Mouse (Mus musculus) forebrain, embryonic 15.5 days (tissue): ENCODE measurements around the gene Trappc10. TPM values are rescaled to one million over a fixed set of nuclear protein-coding genes. Genes with fewer than 3 reads are reported as not detected.
A peak's percentile ranks its signal among the peaks of the same experiment; 100 is the strongest.

Experiments used
- ATAC-seq: fragments of 200-750 bp; cut with Nextera tagmentation; replicated peaks from 2 replicates; pipeline ENCODE4 v1.8.0; 2017; ENCODE audit warnings: mild to moderate bottlenecking, moderate TSS enrichment, moderate library complexity
- H3K27ac ChIP-seq: fragments of 300-500 bp; sonication (generic); replicated peaks from 2 replicates; pipeline ENCODE4 v1.5.1; 2015; ENCODE audit warnings: mild to moderate bottlenecking, inconsistent platforms
- H3K27me3 ChIP-seq: fragments of 300-500 bp; sonication (generic); 2 replicates; pipeline ENCODE4 v1.6.1; 2015; ENCODE audit warnings: inconsistent platforms
- H3K36me3 ChIP-seq: fragments of 300-500 bp; sonication (generic); 2 replicates; pipeline ENCODE4 v1.6.1; 2015; ENCODE audit warnings: mild to moderate bottlenecking, inconsistent platforms
- H3K4me1 ChIP-seq: fragments of 300-500 bp; sonication (generic); 2 replicates; pipeline ENCODE4 v1.6.1; 2015; ENCODE audit warnings: inconsistent platforms
- H3K4me2 ChIP-seq: fragments of 300-500 bp; sonication (generic); replicated peaks from 2 replicates; pipeline ENCODE4 v1.6.1; 2015; ENCODE audit warnings: mild to moderate bottlenecking, inconsistent platforms
- H3K4me3 ChIP-seq: fragments of 300-500 bp; sonication (generic); 2 replicates; pipeline ENCODE4 v1.5.1; 2015; ENCODE audit warnings: mild to moderate bottlenecking, inconsistent platforms
- H3K9ac ChIP-seq: fragments of 300-500 bp; sonication (generic); replicated peaks from 2 replicates; pipeline ENCODE4 v1.6.1; 2015; ENCODE audit warnings: mild to moderate bottlenecking, inconsistent platforms
- H3K9me3 ChIP-seq: fragments of 300-500 bp; sonication (generic); 2 replicates; pipeline ENCODE4 v1.6.1; 2016; ENCODE audit warnings: inconsistent platforms
- WGBS: fragments of 180-500 bp; shearing (Covaris S2); methylation state at CpG from one replicate; pipeline ENCODE4 v1.1.7; 2015; ENCODE audit warnings: mixed read lengths; 5-methylcytosine and 5-hydroxymethylcytosine counted together
- polyA plus RNA-seq: library from polyadenylated mRNA; unstranded; fragments of >200 nt; fragmentation: Nextera tagmentation; extraction: Ambion mirVana; gene quantifications from 2 replicates; pipeline ENCODE4 v1.2.1, GENCODE M21; 2015

The Trappc10 gene
- polyA plus RNA-seq, 1 experiment from 2014 or later: 27.2 TPM

GRCm38 (mm10) chr10:78247206-78247605 lies 2.8 kb upstream of the Trappc10 start:
- 91% methylated on average over 3 of the region's 3 CpGs for WGBS
- H3K4me1 ChIP-seq: peaks cover 20% of the 10 kb centered on the region
- H3K4me3 ChIP-seq: no peak overlapping the region
- ATAC-seq: no peak
- H3K9ac ChIP-seq: no peak overlapping the region
- H3K4me2 ChIP-seq: no peak overlapping the region
- H3K27ac ChIP-seq: no peak overlapping the region
- H3K27me3 ChIP-seq: no peaks in the 10 kb centered on the region
- H3K9me3 ChIP-seq: no peaks in the 10 kb centered on the region
- no peaks in the 10 kb centered on the region for H3K36me3 ChIP-seq

GRCm38 (mm10) chr10:78246725-78247124 lies 2.3 kb upstream of the Trappc10 start:
- H3K4me3 ChIP-seq: no peak overlapping the region
- no peaks in the 10 kb centered on the region for H3K27me3 ChIP-seq
- H3K9ac ChIP-seq: no peak overlapping the region
- H3K9me3 ChIP-seq: no peaks in the 10 kb centered on the region
- no peaks in the 10 kb centered on the region for H3K36me3 ChIP-seq
- peaks cover 20% of the 10 kb centered on the region for H3K4me1 ChIP-seq
- 85% methylated on average over 4 of the region's 4 CpGs for WGBS
- H3K27ac ChIP-seq: no peak overlapping the region
- ATAC-seq: no peak
- no peak overlapping the region for H3K4me2 ChIP-seq

GRCm38 (mm10) chr10:78245225-78245547 lies 745 bp upstream of the Trappc10 start:
- peak overlapping the region; percentile 87 for H3K4me2 ChIP-seq
- no peaks in the 10 kb centered on the region for H3K36me3 ChIP-seq
- H3K4me1 ChIP-seq: peaks cover 20% of the 10 kb centered on the region
- peak overlapping the region; percentile 78 for H3K9ac ChIP-seq
- peak overlapping the region; percentile 82 for H3K27ac ChIP-seq
- no peaks in the 10 kb centered on the region for H3K27me3 ChIP-seq
- no peaks in the 10 kb centered on the region for H3K9me3 ChIP-seq
- peak overlapping the region; percentile 54 for H3K4me3 ChIP-seq
- WGBS: 19% methylated on average over 7 of the region's 7 CpGs
- peak; percentile 14; the same call in 1 of the 2 replicates for ATAC-seq

GRCm38 (mm10) chr10:78244058-78244437 lies 393 bp downstream of the Trappc10 start:
- H3K27ac ChIP-seq: peak overlapping the region; percentile 82; the same call in 1 of the 2 replicates
- WGBS: under 1% methylated on average over 33 of the region's 33 CpGs
- ATAC-seq: peak; percentile 62

GRCm38 (mm10) chr10:78238926-78239325 lies 5.5 kb downstream of the Trappc10 start:
- Histone ChIP-seq H3K27me3 (no peaks in the 10 kb centered on the region), H3K4me1 (peaks cover 22% of the 10 kb centered on the region), H3K9me3 (no peaks in the 10 kb centered on the region), H3K4me2 (no peak overlapping the region), H3K9ac (no peak overlapping the region), H3K27ac (no peak overlapping the region), H3K36me3 (no peaks in the 10 kb centered on the region), H3K4me3 (no peak overlapping the region)
- 88% methylated on average over 6 of the region's 6 CpGs for WGBS
- no peak for ATAC-seq

More at GRCm38 (mm10) chr10:78244058-78244437, 393 bp downstream of the Trappc10 start:
- peak overlapping the region; percentile 54 for H3K4me3 ChIP-seq
- peak overlapping the region; percentile 87 for H3K4me2 ChIP-seq
- peak overlapping the region; percentile 78 for H3K9ac ChIP-seq
- H3K27me3 ChIP-seq: no peaks in the 10 kb centered on the region
- peaks cover 20% of the 10 kb centered on the region for H3K4me1 ChIP-seq
- no peaks in the 10 kb centered on the region for H3K36me3 ChIP-seq
- no peaks in the 10 kb centered on the region for H3K9me3 ChIP-seq

- no peak for ATAC-seq
- Histone ChIP-seq H3K27me3 (no peaks in the 10 kb centered on the region), H3K9ac (no peak overlapping the region), H3K4me1 (peaks cover 15% of the 10 kb centered on the region), H3K4me3 (no peak overlapping the region), H3K27ac (no peak overlapping the region), H3K36me3 (no peaks in the 10 kb centered on the region), H3K9me3 (no peaks in the 10 kb centered on the region), H3K4me2 (no peak overlapping the region)
- WGBS: 92% methylated on average over 5 of the region's 5 CpGs
Observed at GRCm38 (mm10) chr10:78238297-78238696, 6.1 kb downstream of the Trappc10 start.

GRCm38 (mm10) chr10:78237809-78238208 lies 6.6 kb downstream of the Trappc10 start:
- no peak overlapping the region for H3K4me2 ChIP-seq
- ATAC-seq: no peak
- peaks cover 11% of the 10 kb centered on the region for H3K4me1 ChIP-seq
- no peak overlapping the region for H3K4me3 ChIP-seq
- H3K27me3 ChIP-seq: no peaks in the 10 kb centered on the region
- no peak overlapping the region for H3K9ac ChIP-seq
- 94% methylated on average over 6 of the region's 6 CpGs for WGBS
- no peak overlapping the region for H3K27ac ChIP-seq
- no peaks in the 10 kb centered on the region for H3K36me3 ChIP-seq
- H3K9me3 ChIP-seq: no peaks in the 10 kb centered on the region

- peaks cover 9% of the 10 kb centered on the region for H3K4me1 ChIP-seq
- H3K36me3 ChIP-seq: no peaks in the 10 kb centered on the region
- H3K27me3 ChIP-seq: no peaks in the 10 kb centered on the region
- no peak for ATAC-seq
- H3K9me3 ChIP-seq: no peaks in the 10 kb centered on the region
- WGBS: 82% methylated on average over 8 of the region's 8 CpGs
- no peak overlapping the region for H3K9ac ChIP-seq
- H3K27ac ChIP-seq: no peak overlapping the region
- no peak overlapping the region for H3K4me3 ChIP-seq
- no peak overlapping the region for H3K4me2 ChIP-seq
Observed at GRCm38 (mm10) chr10:78236885-78237629, 7.4 kb downstream of the Trappc10 start.

GRCm38 (mm10) chr10:78233756-78234155 lies 10.7 kb downstream of the Trappc10 start:
- Histone ChIP-seq H3K27me3 (no peaks in the 10 kb centered on the region), H3K4me1 (peaks cover 9% of the 10 kb centered on the region), H3K9me3 (no peaks in the 10 kb centered on the region), H3K9ac (no peak overlapping the region), H3K4me3 (no peak overlapping the region), H3K27ac (no peak overlapping the region), H3K4me2 (no peak overlapping the region), H3K36me3 (peaks cover 8% of the 10 kb centered on the region)
- 86% methylated on average over 6 of the region's 6 CpGs for WGBS
- no peak for ATAC-seq

- Histone ChIP-seq H3K27me3 (no peaks in the 10 kb centered on the region), H3K27ac (0 out of 2 replicates have a peak overlapping the region, but pooled peaks have one; percentile 46), H3K9ac (no peak overlapping the region), H3K36me3 (peaks cover 13% of the 10 kb centered on the region), H3K4me2 (no peak overlapping the region), H3K9me3 (no peaks in the 10 kb centered on the region), H3K4me1 (peaks cover 9% of the 10 kb centered on the region), H3K4me3 (no peak overlapping the region)
- ATAC-seq: no peak
- WGBS: 95% methylated on average over 5 of the region's 5 CpGs
Observed at GRCm38 (mm10) chr10:78233161-78233560, 11.3 kb downstream of the Trappc10 start.

GRCm38 (mm10) chr10:78232301-78232980 lies 12.0 kb downstream of the Trappc10 start:
- Histone ChIP-seq H3K4me1 (peaks cover 9% of the 10 kb centered on the region), H3K9ac (no peak overlapping the region), H3K4me3 (no peak overlapping the region), H3K4me2 (no peak overlapping the region), H3K27me3 (no peaks in the 10 kb centered on the region), H3K9me3 (no peaks in the 10 kb centered on the region), H3K36me3 (peaks cover 18% of the 10 kb centered on the region), H3K27ac (peak overlapping the region; percentile 46; the same call in 1 of the 2 replicates)
- 72% methylated on average over 4 of the region's 4 CpGs for WGBS
- ATAC-seq: peak; percentile 38

GRCm38 (mm10) chr10:78228560-78228928 lies 15.9 kb downstream of the Trappc10 start:
- H3K9ac ChIP-seq: no peak overlapping the region
- H3K27me3 ChIP-seq: no peaks in the 10 kb centered on the region
- peaks cover 26% of the 10 kb centered on the region for H3K36me3 ChIP-seq
- H3K27ac ChIP-seq: no peak overlapping the region
- no peaks in the 10 kb centered on the region for H3K9me3 ChIP-seq
- WGBS: 89% methylated on average over 5 of the region's 5 CpGs
- H3K4me2 ChIP-seq: no peak overlapping the region
- no peak overlapping the region for H3K4me3 ChIP-seq
- peaks cover 2% of the 10 kb centered on the region; the same call in 1 of the 2 replicates for H3K4me1 ChIP-seq
- no peak for ATAC-seq
